Mouse (Mus musculus) lung, postnatal 14 days (tissue): ENCODE results near the gene Sept3.

ENCODE experiments used
- DNase-seq: peaks from one replicate; pipeline ENCODE4 v3.0.0; 2021

Gene Sept3

DNA sequence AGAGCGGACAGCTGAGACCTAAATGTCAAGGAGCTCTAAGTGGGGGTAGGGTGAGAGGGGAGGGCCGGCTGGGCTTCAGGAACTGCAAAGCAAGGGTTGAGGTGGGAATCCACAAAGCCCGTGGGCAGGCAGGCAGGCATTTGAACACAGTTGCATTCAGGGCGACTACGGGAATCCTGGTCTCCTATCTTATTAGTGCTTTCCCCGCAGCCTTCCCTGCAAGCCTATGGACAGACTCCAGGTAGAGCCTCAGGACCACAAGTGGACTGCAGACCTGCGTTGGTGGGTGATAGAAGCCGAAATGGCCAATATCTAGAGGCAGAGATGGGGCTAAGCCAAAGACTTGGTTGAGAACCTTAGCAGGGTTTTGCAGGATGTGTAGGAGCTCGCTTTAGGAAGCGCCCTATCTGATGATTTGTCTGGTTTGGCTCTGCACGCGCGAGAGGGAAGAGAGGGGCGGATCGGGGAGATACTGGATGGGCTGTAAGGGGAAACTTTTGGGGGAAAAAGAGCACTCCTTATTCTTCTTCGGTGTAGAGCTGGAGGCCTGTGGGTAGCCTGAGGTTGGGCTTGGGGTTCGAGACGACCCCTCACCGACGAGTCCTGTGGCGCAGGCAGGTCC is 65.8 kb downstream of the Sept3 start:
- no peak for DNase-seq

- DNase-seq = peak; percentile 63
Observed at GRCm38 (mm10) chr15:82341036-82341501, 66.4 kb downstream of the Sept3 start.

- no peak for DNase-seq
Observed at GRCm38 (mm10) chr15:82341675-82342542, 67.2 kb downstream of the Sept3 start.

- DNase-seq = no peak
Observed at GRCm38 (mm10) chr15:82342543-82342935, 67.8 kb downstream of the Sept3 start.

DNA sequence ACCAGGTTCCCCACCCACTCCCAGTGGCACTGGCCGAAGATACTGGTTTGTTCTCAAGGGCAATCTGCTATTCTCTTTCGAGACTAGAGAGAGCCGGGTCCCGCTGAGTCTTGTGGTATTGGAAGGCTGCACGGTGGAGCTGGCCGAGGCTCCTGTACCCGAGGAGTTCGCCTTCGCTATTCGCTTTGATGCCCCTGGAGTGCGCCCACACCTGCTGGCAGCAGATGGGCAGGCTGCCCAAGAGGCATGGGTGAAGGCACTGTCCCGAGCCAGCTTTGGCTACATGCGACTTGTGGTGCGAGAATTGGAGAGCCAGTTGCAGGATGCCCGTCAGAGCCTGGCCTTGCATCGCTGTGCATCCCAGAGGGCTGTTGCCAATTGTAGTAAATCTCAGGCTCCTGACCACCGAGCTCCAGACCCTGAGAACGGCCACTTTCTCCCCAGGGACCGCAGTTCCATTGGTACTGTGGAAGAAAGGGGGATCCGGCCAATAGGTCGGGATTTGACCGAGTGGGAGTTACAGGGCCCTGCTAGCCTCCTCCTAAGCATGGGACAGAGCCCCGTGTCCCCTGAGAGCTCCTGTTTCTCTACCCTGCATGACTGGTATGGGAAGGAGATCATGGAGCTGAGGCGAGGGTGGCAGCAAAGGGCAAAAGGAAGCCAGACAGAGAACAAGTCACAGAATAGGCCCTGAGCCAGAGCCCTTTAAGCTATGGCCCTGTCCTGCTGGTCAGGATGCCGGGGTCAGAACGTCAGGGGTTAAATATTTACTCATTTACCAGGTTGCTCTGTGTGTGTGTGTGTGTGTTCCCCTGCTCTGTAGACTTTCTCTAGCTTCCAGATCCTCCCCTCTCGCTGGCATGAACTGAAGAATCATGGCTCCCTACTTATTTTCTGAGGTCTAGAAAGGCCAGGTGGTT is 68.9 kb downstream of the Sept3 start:
- no peak for DNase-seq
